Mouse (Mus musculus) MEL (cell line): ENCODE results near the gene Phf21a. TPM values are rescaled to one million over a fixed set of nuclear protein-coding genes. Genes with fewer than 3 reads are reported as not detected.

Source experiments
- DNase-seq: peaks from one replicate; pipeline ENCODE4 v3.0.0; 2011; ENCODE audit warnings: low read depth, low spot score
- H3K27ac ChIP-seq: 2 replicates; pipeline ENCODE4 v1.5.1; 2012; ENCODE audit warnings: low read depth, mild to moderate bottlenecking, control low read depth, low read length, moderate library complexity; ENCODE audit not compliant: control insufficient read depth
- H3K27me3 ChIP-seq, 2 experiments: fragments of 150-350 bp in 1 of 2; sonication (generic) in 1 of 2; 2 replicates each; pipeline ENCODE4 v1.6.1; 2012; ENCODE audit warnings: low read length in 2 of 2, mild to moderate bottlenecking in 2 of 2, improper control_type of control experiment in 1 of 2, moderate library complexity in 1 of 2; ENCODE audit not compliant: insufficient read depth in 2 of 2, control insufficient read depth in 1 of 2
- H3K36me3 ChIP-seq, 2 experiments: 2 replicates each; pipeline ENCODE4 v1.6.1; 2012 to 2014; ENCODE audit warnings: low read length in 2 of 2, improper control_type of control experiment in 1 of 2, inconsistent platforms in 1 of 2, mild to moderate bottlenecking in 1 of 2; ENCODE audit not compliant: insufficient read depth in 2 of 2, control insufficient read depth in 1 of 2
- H3K4me1 ChIP-seq, 2 experiments: fragments of 150-350 bp in 1 of 2; sonication (generic) in 1 of 2; 2 replicates each; pipeline ENCODE4 v1.6.1; 2012; ENCODE audit warnings: low read length in 2 of 2, improper control_type of control experiment in 1 of 2, mild to moderate bottlenecking in 1 of 2; ENCODE audit not compliant: insufficient read depth in 2 of 2, control insufficient read depth in 1 of 2
- H3K4me3 ChIP-seq, 2 experiments: fragments of 150-350 bp in 1 of 2; sonication (generic) in 1 of 2; 2 replicates each; pipeline ENCODE4 v1.5.1; 2012; ENCODE audit warnings: low read depth in 2 of 2, low read length in 2 of 2, mild to moderate bottlenecking in 2 of 2, moderate library complexity in 2 of 2, control low read depth in 1 of 2, improper control_type of control experiment in 1 of 2; ENCODE audit not compliant: control insufficient read depth in 1 of 2, insufficient read depth in 1 of 2
- H3K79me2 ChIP-seq: 2 replicates; pipeline ENCODE4 v1.6.1; 2012; ENCODE audit warnings: mild to moderate bottlenecking, low read length, moderate library complexity; ENCODE audit not compliant: control insufficient read depth, poor library complexity, insufficient read depth
- H3K9ac ChIP-seq: 2 replicates; pipeline ENCODE4 v1.6.1; 2012; ENCODE audit warnings: low read depth, mild to moderate bottlenecking, control low read depth, low read length, moderate library complexity; ENCODE audit not compliant: control insufficient read depth, poor library complexity, severe bottlenecking
- H3K9me3 ChIP-seq: fragments of 150-350 bp; sonication (generic); replicated peaks from 2 replicates; pipeline ENCODE4 v1.6.1; 2012; ENCODE audit warnings: mild to moderate bottlenecking, low read length, improper control_type of control experiment, moderate library complexity; ENCODE audit not compliant: insufficient read depth
- BHLHE40 ChIP-seq: IDR thresholded peaks from 2 replicates; pipeline ENCODE4 v1.6.1; 2012; ENCODE audit warnings: low read depth, mild to moderate bottlenecking, inconsistent platforms, low read length, improper control_type of control experiment, borderline replicate concordance
- CHD1 ChIP-seq: IDR thresholded peaks from 2 replicates; pipeline ENCODE4 v1.6.1; 2012; ENCODE audit warnings: low read depth, mild to moderate bottlenecking, inconsistent platforms, low read length, improper control_type of control experiment
- E2F4 ChIP-seq: IDR thresholded peaks from 2 replicates; pipeline ENCODE4 v1.6.1; 2011; ENCODE audit warnings: low read depth, low read length, improper control_type of control experiment, borderline replicate concordance
- ELF1 ChIP-seq: IDR thresholded peaks from 2 replicates; pipeline ENCODE4 v1.6.1; 2014; ENCODE audit warnings: low read depth, mild to moderate bottlenecking, inconsistent platforms, low read length, improper control_type of control experiment, moderate library complexity
- GABPA ChIP-seq: IDR thresholded peaks from 2 replicates; pipeline ENCODE4 v1.6.1; 2012; ENCODE audit warnings: low read depth, mild to moderate bottlenecking, inconsistent platforms, low read length, improper control_type of control experiment, moderate library complexity
- MAFK ChIP-seq: IDR thresholded peaks from 2 replicates; pipeline ENCODE4 v1.6.1; 2011; ENCODE audit warnings: low read depth, mild to moderate bottlenecking, low read length, improper control_type of control experiment, borderline replicate concordance
- MAZ ChIP-seq: IDR thresholded peaks from 2 replicates; pipeline ENCODE4 v1.6.1; 2012; ENCODE audit warnings: low read depth, mild to moderate bottlenecking, inconsistent platforms, low read length, improper control_type of control experiment
- MXI1 ChIP-seq: IDR thresholded peaks from 2 replicates; pipeline ENCODE4 v1.6.1; 2011; ENCODE audit warnings: mild to moderate bottlenecking, low read depth, low read length, improper control_type of control experiment
- MYB ChIP-seq: IDR thresholded peaks from 2 replicates; pipeline ENCODE4 v1.6.1; 2011; ENCODE audit warnings: mild to moderate bottlenecking, low read depth, low read length, improper control_type of control experiment
- MYC ChIP-seq: IDR thresholded peaks from 2 replicates; pipeline ENCODE4 v1.6.1; 2011; ENCODE audit warnings: low read depth, mild to moderate bottlenecking, low read length, improper control_type of control experiment, moderate library complexity
- NELFE ChIP-seq: IDR thresholded peaks from 2 replicates; pipeline ENCODE4 v1.6.1; 2011; ENCODE audit warnings: low read depth, low read length, improper control_type of control experiment
- RAD21 ChIP-seq: IDR thresholded peaks from 2 replicates; pipeline ENCODE4 v1.6.1; 2011; ENCODE audit warnings: mild to moderate bottlenecking, low read depth, low read length, improper control_type of control experiment
- SIN3A ChIP-seq: IDR thresholded peaks from 2 replicates; pipeline ENCODE4 v1.6.1; 2012; ENCODE audit warnings: low read length, improper control_type of control experiment, inconsistent platforms
- SMC3 ChIP-seq: IDR thresholded peaks from 2 replicates; pipeline ENCODE4 v1.6.1; 2011; ENCODE audit warnings: low read depth, low read length, improper control_type of control experiment
- UBTF ChIP-seq: IDR thresholded peaks from 2 replicates; pipeline ENCODE4 v1.6.1; 2012; ENCODE audit warnings: low read depth, mild to moderate bottlenecking, inconsistent platforms, low read length, improper control_type of control experiment, moderate library complexity, borderline replicate concordance; ENCODE audit not compliant: insufficient read depth
- USF1 ChIP-seq: IDR thresholded peaks from 2 replicates; pipeline ENCODE4 v1.6.1; 2014; ENCODE audit warnings: low read depth, mild to moderate bottlenecking, inconsistent platforms, low read length, improper control_type of control experiment, moderate library complexity
- ZKSCAN1 ChIP-seq: IDR thresholded peaks from 2 replicates; pipeline ENCODE4 v1.6.1; 2012; ENCODE audit warnings: low read depth, mild to moderate bottlenecking, inconsistent platforms, low read length, improper control_type of control experiment, moderate library complexity
- ZMIZ1 ChIP-seq: IDR thresholded peaks from 2 replicates; pipeline ENCODE4 v1.6.1; 2012; ENCODE audit warnings: low read depth, mild to moderate bottlenecking, inconsistent platforms, low read length, improper control_type of control experiment, moderate library complexity
- polyA plus RNA-seq, 2 experiments: library from polyadenylated mRNA; stranded (reverse) in 1 of 2; unstranded in 1 of 2; fragments of >175 nt in 1 of 2; fragments of >200 nt in 1 of 2; gene quantifications; 2 replicates each; pipeline versions ENCODE4 v1.2.1 to v1.2.4; 2012; ENCODE audit warnings: low replicate concordance in 2 of 2, low read depth in 1 of 2; ENCODE audit not compliant: insufficient read length in 2 of 2, insufficient read depth in 1 of 2, missing spikeins in 1 of 2
- total RNA-seq: library from RNA; depleted of rRNA; stranded (reverse); fragments of 300-350 nt; gene quantifications from 2 replicates; pipeline ENCODE4 v1.2.3, GENCODE M21; 2012

The Phf21a gene
- total and polyA plus RNA-seq, 3 experiments: 4.7 to 245 (median 15.6) TPM

DNA sequence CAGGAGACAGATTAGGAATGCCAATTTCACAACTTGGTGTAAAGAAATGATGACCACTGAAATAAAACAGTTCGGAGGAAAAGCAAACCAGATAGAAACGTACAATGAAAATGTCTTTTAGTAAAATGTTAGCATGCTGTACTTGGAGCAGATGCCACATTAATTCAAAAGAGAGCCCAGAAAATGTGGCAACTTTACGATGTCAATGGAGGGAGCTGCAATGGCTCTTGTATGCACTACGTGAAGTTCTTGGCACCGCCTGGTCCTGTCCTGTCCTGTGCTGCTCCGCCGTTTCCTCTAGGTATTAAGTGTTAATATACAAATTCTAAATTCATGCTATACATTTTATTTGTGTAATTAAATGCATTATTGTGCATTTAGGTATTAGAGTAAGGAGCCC lies 105.8 kb downstream of the Phf21a start:
- no peaks in the 10 kb centered on the region for H3K36me3 ChIP-seq
- H3K27ac ChIP-seq: no peak overlapping the region
- TF ChIP-seq NELFE (no peak), MAZ (no peak), MYB (no peak), MYC (no peak), RAD21 (no peak), MAFK (no peak), MXI1 (no peak), ZMIZ1 (no peak), GABPA (no peak), USF1 (no peak), SMC3 (no peak), ELF1 (no peak), SIN3A (no peak), UBTF (no peak), ZKSCAN1 (no peak)
- H3K9me3 ChIP-seq: no peaks in the 10 kb centered on the region
- no peaks in the 10 kb centered on the region for H3K79me2 ChIP-seq
- no peak overlapping the region for H3K9ac ChIP-seq
- no peaks in the 10 kb centered on the region for H3K4me1 ChIP-seq
- no peak overlapping the region for H3K4me3 ChIP-seq
- H3K27me3 ChIP-seq: no peaks in the 10 kb centered on the region
- no peak for DNase-seq

GRCm38 (mm10) chr2:92199562-92200286 lies 106.8 kb downstream of the Phf21a start:
- TF ChIP-seq BHLHE40 (no peak), CHD1 (no peak), E2F4 (no peak)
- H3K9ac ChIP-seq: no peak overlapping the region
- no peak overlapping the region for H3K4me3 ChIP-seq
- H3K36me3 ChIP-seq: no peaks in the 10 kb centered on the region
- no peaks in the 10 kb centered on the region for H3K79me2 ChIP-seq
- no peaks in the 10 kb centered on the region for H3K4me1 ChIP-seq
- no peak for DNase-seq
- H3K9me3 ChIP-seq: no peaks in the 10 kb centered on the region
- H3K27ac ChIP-seq: no peak overlapping the region
- no peaks in the 10 kb centered on the region for H3K27me3 ChIP-seq
